Mouse (Mus musculus): ENCODE data around the gene Gm14435.
"Not testable (repeated sequence)": the region's sequence is repeated elsewhere in the genome, so short reads cannot be mapped to it uniquely, and the experiment has no call there.

The Gm14435 gene

DNA sequence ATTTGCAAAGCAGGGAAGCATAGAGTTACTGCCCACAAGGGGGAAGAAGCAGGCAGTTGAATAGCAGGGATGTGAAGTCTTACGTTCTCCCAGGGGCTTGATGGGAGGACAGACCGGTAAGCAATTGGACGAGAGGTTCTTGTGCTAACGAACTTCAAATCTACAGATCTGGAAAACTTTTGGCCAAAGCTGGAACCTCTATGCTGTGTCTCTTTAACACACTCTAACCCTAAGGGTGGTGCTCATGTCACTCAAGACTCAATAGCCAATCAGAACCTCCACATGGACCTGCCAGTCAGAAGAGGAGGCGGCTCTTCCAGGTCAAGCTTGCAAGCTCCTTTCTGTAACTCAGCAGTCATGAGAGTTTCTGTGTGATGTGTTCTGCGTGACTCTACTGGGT lies at the start of gene Gm14435:
Gene Gm14435 (plus strand): TSS at position 301 of the 400 bp plus-strand sequence.
- not testable (repeated sequence) for DNase-seq (ENCODE audit: low spot score)

Data from yolk sac, embryonic 10.5 days (tissue).